ENCODE assay signal across 13 mouse cellular contexts in genomic region chr11:78830180-78830579, GRCm38 (mm10). TPM values are rescaled to one million over a fixed set of nuclear protein-coding genes. Genes with fewer than 3 reads are reported as not detected.
DNase-seq lines count a peak whose midpoint lies in the region; ATAC-seq and TF ChIP-seq lines count a peak whose summit lies in the region.
"Had no signal": no experiment of that assay in that cellular context is flagged by ENCODE, and none has a peak within 500 bp of the region (broad histone marks: within the 10 kb centered on the region; RNA-seq: fewer than 3 reads in every experiment).

No protein-coding gene starts in this region.

- H3K4me1 ChIP-seq in heart, postnatal 0 days (ENCODE audit: control insufficient read depth, insufficient read depth), result peaks cover 37% of the 10 kb centered on the region

- H3K9me3 ChIP-seq in heart, postnatal 0 days (replicated peaks; ENCODE audit: control insufficient read depth, low read length), result no peaks in the 10 kb centered on the region
- H3K9me3 ChIP-seq: neural tube, embryonic 12.5 days had no signal

- H3K27ac ChIP-seq in heart, postnatal 0 days (ENCODE audit: low read depth), result peak overlapping the region; percentile 58
- H3K27ac ChIP-seq: neural tube, embryonic 12.5 days had no signal

- no peak overlapping the region for H3K4me2 ChIP-seq in heart, postnatal 0 days (ENCODE audit: low read depth, low read length)
- H3K4me2 ChIP-seq: neural tube, embryonic 12.5 days had no signal

- no peaks in the 10 kb centered on the region for H3K36me3 ChIP-seq in heart, postnatal 0 days (replicated peaks; ENCODE audit: control insufficient read depth, insufficient read depth, low read length)
- H3K36me3 ChIP-seq: neural tube, embryonic 12.5 days had no signal

- no peak overlapping the region for H3K9ac ChIP-seq in heart, postnatal 0 days (replicated peaks; ENCODE audit: low read depth, low read length)
- H3K9ac ChIP-seq: neural tube, embryonic 12.5 days had no signal

- H3K27me3 ChIP-seq in heart, postnatal 0 days (ENCODE audit: control insufficient read depth, insufficient read depth, low read length), result no peaks in the 10 kb centered on the region
- H3K27me3 ChIP-seq: neural tube, embryonic 12.5 days had no signal

- no peak overlapping the region for H3K4me3 ChIP-seq in heart, postnatal 0 days (ENCODE audit: low read depth, low read length)
- H3K4me3 ChIP-seq: neural tube, embryonic 12.5 days had no signal

- peak; percentile 51 for DNase-seq in heart, postnatal 0 days (ENCODE audit: low spot score)
- no peak for DNase-seq in heart, postnatal 14 days
- DNase-seq in CD4-positive, CD25-positive, alpha-beta regulatory T cell, adult 2 months (ENCODE audit: low read depth, low spot score), result peak; percentile 71
- DNase-seq in T-cell, adult 2 months (ENCODE audit: low spot score), result peak; percentile 44
- no peak for DNase-seq in B cell, adult 2 months
- no peak for DNase-seq in kidney, postnatal 14 days
- no peak for DNase-seq in layer of hippocampus, adult 8-10 months (ENCODE audit: low spot score in 2 of 2)
- DNase-seq: cerebellum, adult 2 months; lung, adult 2 months; spleen, adult 18-20 months had no signal

- no peak for TF ChIP-seq CTCF in heart, postnatal 0 days (IDR thresholded peaks at IDR 0.05; ENCODE audit: low read depth)

- WGBS in heart, postnatal 0 days, result 31% methylated on average over 8 of the region's 8 CpGs

- intact Hi-C loops in heart, postnatal 14 days (cut with DNase I), result no loop called here

- no peak; the same call in 1 of the 2 replicates for ATAC-seq in heart, postnatal 0 days (ENCODE audit: insufficient read depth, low read depth)
- ATAC-seq in megakaryocyte, adult 5-6 weeks (ENCODE audit: poor library complexity, severe bottlenecking), result peak; percentile 71
- ATAC-seq: intestine, embryonic 16.5 days had no signal

- no peak for TF ChIP-seq EP300 in heart, postnatal 0 days (IDR thresholded peaks at IDR 0.05; ENCODE audit: low read depth)

RNA-seq across cellular contexts. Expression of gene Lyrm9, which starts 3.8 kb away (rescaled TPM):
- 6.9 TPM in 2 replicates for total RNA-seq in heart, postnatal 0 days (2014; rRNA removed; ENCODE audit: low replicate concordance)
- 47.0 and 51.7 TPM in 2 replicates for polyA plus RNA-seq in heart, postnatal 0 days (2015; fragmentation: Nextera tagmentation; extraction: Ambion mirVana)
- 10 to 100 TPM; 31.1 to 36.3 TPM for total RNA-seq in heart, postnatal 14 days (2021)
- 1.4 and 6.4 TPM in 2 replicates for total RNA-seq in megakaryocyte, adult 5-6 weeks (2015)
- total RNA-seq in megakaryocyte, adult 5-6 weeks (2017), result 29.1 and 31.6 TPM in 2 replicates
- 10 to 100 TPM; 20.1 to 29.1 (median 23.5) TPM for total RNA-seq in layer of hippocampus, adult 8-10 months (2022)

Comparison
In these comparisons a context has a peak if more than half of its experiments do, and no peak if none do; other contexts are left out.
1. DNase-seq: peak in heart, postnatal 0 days (single experiment), CD4-positive, CD25-positive, alpha-beta regulatory T cell, adult 2 months (single experiment) and T-cell, adult 2 months (single experiment); none in heart, postnatal 14 days (0 of 2), B cell, adult 2 months (0 of 2), kidney, postnatal 14 days (single experiment) and layer of hippocampus, adult 8-10 months (0 of 2).